Mouse (Mus musculus): ENCODE measurements at regions not wholly inside any gene's neighbourhood (a gene's known extent, or its start where the extent isn't known, plus 50 kb on each side); places are given as distances from the start of the nearest gene placed in this dataset.

DNA sequence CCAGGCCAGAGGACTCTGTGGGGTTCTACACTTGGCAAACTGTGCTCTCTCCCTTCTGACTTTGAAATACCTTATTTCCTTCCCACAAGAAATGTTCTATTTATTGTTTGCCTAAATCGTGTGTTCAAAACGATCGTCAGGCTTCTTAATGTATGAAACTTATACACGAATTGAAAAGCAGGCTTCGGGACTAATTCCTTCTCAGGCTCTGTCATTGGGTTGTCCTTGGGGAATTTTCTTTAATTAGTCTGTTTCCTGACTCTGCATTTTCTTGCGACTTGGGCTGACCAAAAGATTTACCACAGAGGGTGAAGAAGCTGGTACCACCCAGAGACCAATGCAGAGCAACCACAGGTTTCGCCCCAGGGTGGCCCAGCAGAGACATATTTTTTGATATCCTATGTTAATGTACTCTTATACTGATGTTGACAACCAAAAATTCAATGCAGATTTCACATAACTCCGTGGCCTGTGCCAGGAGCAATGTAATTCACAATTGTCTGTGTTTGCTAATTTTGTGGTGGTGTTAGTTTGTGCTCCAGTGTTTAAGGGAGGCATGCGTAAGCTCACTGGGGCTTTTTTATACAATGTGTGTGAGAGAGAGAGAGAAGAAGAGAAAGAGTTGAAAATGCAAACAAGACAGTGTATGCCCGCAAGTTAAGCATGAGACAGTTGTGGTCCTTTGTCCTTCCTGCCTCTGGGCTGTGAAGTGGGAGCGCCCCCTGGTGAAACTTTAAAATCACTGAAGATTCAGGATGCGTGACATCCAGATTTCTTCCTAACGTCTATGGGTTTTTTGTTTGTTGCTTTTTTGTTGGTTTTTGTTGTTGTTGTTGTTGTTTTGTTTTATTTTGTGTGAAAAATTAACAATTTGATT is 452.7 kb downstream of the Sox2 start:
- peak; percentile 45 to 81 for DNase-seq

DNA sequence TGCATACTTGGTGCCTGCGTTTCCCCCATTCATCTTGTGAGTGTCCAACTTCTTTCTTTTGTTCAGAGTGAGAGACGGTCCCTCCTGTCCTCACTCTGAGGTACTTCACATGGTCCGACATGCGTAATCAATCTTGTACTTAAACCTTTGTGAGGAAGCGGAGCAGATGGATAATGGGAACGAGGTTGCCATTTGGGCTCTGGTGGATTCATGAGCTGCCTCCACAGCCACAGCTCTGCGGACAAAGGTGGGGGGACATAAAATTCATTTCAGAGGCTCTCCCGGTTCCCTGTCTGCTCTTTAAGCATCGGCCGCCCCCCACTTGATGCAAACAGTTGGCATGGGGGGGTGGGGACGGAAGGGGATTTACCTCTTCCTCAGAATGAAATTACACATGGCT is 454.7 kb downstream of the Sox2 start:
- DNase-seq = no peak

DNA sequence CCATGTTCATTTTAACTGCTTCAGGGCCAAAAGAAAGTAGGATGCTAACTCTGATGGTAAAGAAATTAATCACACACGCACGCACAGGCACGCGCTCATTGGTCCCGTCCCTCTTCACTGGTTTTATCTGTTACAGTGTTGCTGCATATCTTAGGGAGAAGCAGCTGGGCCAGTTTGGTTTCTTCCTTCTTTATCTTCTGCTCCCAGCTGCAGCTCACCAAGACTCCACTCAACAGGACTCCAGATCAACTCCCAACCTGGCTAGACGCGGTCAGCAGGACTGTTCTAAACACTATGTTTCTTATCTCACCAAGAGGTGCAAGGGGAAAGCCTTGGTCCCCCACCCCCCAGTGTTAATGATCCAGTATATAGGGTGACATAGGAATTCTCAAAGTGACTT is 455.9 kb downstream of the Sox2 start:
- DNase-seq = no peak

GRCm38 (mm10) chr3:35133477-35133876 is 483.3 kb downstream of the Sox2 start:
- DNase-seq = no peak

- no peak for DNase-seq
Observed at GRCm38 (mm10) chr3:35141500-35142220, 491.5 kb downstream of the Sox2 start.

DNA sequence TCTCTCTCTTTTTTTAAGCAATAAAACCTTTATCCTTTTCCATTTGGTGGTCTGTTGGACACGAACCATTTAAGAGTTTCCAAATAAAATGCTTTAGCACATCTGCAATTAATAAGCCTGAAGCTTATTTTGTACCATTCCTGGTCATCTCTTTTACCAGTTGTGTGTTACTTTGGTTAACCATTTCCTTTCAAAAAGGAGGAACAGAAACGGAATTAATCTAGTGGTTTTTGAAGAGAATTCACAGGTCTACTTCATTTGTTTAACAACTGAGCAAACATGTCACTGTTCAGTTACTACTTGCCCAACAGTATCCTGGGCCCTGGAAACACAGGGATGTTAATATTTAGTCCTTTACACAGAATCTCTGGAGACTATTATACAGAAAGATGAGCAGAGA is 492.5 kb downstream of the Sox2 start:
- DNase-seq = no peak

DNA sequence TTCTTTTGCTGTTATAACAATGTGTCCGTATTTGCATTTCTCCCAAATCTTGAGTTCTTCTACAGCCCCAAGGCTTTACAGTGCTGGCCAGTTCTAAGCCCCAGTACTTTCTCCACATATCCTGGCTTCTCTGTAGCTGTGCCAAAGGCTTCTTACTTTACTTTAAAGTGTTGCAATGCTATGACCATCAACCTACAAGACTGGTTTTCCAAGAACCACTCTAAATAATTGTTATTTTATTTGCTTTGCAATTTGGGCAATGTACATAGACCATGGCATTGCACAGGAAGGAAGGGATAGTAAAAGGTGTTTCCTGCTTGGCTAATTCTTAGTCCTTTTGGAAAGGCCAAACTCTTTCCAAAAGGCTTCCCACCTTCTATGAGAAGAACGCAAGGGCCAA is 495.4 kb downstream of the Sox2 start:
- no peak for DNase-seq

- DNase-seq = no peak
Observed at GRCm38 (mm10) chr3:35146681-35147080, 496.5 kb downstream of the Sox2 start.

GRCm38 (mm10) chr3:35149251-35149691 is 499.1 kb downstream of the Sox2 start:
- DNase-seq = peak in 1 of 2 experiments; percentile 14

GRCm38 (mm10) chr3:35152191-35152590 is 502.0 kb downstream of the Sox2 start:
- DNase-seq = no peak

DNA sequence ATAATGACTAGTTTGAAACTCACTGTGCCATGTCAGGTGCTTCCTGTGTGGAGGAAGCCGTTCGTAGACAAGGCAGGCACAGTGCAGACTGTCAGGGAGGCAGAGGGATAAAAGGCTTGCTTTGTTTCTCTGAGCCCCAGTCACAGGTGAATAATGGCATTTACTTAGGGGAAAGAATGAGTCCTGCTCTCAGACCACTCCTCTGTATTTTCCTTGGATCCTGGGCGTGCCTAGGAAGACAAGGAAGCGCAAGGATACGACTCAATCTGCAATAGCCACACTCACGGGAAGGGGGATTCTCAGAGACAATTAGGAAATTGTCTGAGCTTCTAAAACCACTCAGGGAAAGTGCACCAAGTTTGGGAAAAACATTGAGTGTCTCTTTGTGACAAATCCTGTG is 504.1 kb downstream of the Sox2 start:
- DNase-seq = no peak

DNA sequence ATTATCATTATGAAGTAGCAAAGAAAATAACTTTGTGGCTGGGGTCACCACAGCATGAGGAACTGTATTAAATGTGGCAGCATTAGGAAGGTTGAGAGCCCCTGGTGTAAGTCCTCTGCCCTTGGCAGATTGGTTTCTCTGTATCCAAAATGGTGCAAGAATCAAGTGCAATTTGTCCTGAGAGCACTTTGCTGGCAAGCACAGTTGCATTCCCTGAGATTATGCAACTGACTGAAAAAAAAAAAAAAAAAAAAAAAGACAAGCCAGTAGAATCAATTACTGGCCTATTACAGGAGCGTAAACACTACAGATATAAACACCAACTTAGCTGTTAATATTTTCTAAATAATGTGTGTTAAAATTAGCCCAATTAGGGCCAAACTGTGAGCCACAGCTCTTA is 518.5 kb downstream of the Sox2 start:
- no peak for DNase-seq

DNA sequence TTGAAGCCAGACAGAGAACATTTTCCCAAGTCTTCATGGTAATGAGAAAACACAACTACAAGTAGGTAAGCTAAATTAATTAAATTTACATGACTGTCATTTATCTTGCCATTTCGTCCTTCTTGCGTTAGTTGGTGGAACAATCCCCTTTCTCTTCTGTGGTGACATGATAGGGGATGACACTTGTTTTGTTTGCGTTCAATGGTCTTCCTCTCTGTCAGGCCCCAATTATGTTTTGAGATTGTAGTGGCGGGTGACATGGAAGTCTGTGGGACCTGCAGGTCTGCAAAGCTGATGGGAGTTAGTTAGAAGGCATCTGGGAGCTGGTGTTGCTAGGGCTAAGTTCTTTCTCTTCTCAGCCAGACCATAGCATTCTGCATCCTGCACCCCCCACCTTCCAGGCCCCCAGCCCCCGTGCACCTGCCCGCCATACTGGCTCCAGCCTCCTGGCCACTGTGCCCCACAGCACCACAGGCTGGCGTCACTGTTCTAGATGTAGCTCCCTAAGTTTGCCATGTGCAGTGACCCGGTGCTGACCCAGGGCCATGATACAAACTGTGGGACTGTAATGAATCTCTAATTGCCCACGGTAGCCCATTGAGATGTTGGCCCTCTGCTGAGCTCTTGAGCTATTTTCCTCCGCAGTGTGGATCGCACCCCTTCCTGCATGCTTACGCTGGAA is 528.7 kb downstream of the Sox2 start:
- no peak for DNase-seq

- DNase-seq = no peak
Observed at GRCm38 (mm10) chr3:35208526-35208925, 545.4 kb upstream of the Atp11b start.

DNA sequence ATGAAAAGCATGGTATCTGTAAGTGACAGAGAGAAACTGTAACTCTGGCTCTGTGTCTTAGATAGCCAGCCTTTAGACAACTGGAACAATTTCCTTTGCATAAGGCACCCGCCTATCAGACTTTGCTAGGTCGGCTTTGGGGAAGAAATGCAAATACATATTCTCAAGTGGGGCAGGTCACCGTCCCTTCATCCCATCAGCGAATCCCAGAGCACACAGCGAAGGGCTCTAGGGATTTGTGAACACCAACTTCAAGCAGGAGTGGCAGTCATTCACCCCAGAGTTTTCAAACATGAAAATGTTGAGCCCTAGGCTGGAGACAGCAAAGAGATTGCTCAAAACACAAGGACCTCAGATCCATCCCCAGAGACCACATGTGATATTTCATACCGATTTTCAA is 534.5 kb upstream of the Atp11b start:
- DNase-seq = no peak

GRCm38 (mm10) chr3:35221183-35221582 is 532.7 kb upstream of the Atp11b start:
- no peak for DNase-seq

- DNase-seq = no peak
Observed at GRCm38 (mm10) chr3:35222251-35222650, 531.7 kb upstream of the Atp11b start.

DNA sequence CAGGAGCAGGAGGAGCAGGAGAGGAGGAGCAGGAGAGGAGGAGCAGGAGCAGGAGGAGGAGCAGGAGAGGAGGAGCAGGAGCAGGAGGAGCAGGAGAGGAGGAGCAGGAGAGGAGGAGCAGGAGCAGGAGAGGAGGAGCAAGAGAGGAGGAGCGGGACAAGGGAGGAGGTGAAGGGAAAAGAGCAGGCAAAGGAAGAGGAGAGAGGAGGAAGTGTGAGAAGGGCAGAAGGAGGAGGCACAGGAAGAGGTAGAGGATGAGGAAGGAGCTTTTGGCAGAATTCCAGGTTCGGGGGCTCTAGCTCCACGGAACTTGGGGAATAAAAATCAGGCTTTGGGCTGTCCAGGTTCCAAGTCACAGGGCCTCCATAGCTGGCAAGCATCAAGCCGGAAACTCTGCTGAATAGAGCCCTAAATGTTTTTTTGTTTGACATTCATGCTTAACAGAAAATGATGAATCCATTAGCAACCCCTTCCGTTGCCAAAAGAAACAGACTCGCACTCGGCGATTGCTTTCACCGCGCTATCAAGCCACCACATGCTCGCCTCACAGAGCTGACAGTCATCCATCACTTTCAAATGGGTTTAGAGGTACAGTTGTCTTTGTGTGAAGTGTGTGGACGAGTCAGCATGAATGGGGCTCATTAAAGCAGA is 528.7 kb upstream of the Atp11b start:
- peak; percentile 0 to 1 for DNase-seq

GRCm38 (mm10) chr3:35225774-35226365 is 528.0 kb upstream of the Atp11b start:
- DNase-seq = no peak

- no peak for DNase-seq
Observed at GRCm38 (mm10) chr3:35231158-35231928, 522.6 kb upstream of the Atp11b start.

DNA sequence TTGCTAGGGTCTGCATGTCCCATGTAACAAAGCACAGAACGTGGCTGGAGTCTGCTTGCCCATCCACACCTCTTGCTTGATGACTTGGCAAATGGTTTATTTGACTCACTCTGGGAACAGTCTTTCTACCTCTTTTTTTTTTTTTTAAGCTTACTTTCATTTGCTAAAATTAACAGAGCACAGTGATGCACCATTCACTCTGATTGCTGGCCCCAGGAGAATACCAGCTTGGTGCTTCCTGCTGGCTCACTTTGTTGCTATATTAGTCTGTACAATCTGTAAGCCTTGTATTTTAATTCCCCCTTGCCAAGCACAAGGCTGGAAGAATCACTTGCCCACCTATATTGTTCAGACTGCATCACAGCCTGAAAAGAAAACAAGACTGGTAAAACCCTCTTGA is 521.4 kb upstream of the Atp11b start:
- DNase-seq = no peak

GRCm38 (mm10) chr3:35235066-35235465 is 518.8 kb upstream of the Atp11b start:
- no peak for DNase-seq
